Mouse (Mus musculus) testis, adult 2 months (tissue): ENCODE data around the gene Ager.

ENCODE experiments used
- CTCF ChIP-seq: fragments of 200-500 bp; IDR thresholded peaks from 2 replicates; pipeline ENCODE4 v1.5.1; 2012; ENCODE audit warnings: low read depth, mild to moderate bottlenecking, inconsistent platforms, low read length, moderate library complexity; ENCODE audit not compliant: control insufficient read depth, insufficient read depth, insufficient replicate concordance
- POLR2A ChIP-seq: fragments of 200-500 bp; IDR thresholded peaks from 2 replicates; pipeline ENCODE4 v1.6.1; 2012; ENCODE audit warnings: low read depth, mild to moderate bottlenecking, inconsistent platforms, low read length, moderate library complexity; ENCODE audit not compliant: control insufficient read depth

DNA sequence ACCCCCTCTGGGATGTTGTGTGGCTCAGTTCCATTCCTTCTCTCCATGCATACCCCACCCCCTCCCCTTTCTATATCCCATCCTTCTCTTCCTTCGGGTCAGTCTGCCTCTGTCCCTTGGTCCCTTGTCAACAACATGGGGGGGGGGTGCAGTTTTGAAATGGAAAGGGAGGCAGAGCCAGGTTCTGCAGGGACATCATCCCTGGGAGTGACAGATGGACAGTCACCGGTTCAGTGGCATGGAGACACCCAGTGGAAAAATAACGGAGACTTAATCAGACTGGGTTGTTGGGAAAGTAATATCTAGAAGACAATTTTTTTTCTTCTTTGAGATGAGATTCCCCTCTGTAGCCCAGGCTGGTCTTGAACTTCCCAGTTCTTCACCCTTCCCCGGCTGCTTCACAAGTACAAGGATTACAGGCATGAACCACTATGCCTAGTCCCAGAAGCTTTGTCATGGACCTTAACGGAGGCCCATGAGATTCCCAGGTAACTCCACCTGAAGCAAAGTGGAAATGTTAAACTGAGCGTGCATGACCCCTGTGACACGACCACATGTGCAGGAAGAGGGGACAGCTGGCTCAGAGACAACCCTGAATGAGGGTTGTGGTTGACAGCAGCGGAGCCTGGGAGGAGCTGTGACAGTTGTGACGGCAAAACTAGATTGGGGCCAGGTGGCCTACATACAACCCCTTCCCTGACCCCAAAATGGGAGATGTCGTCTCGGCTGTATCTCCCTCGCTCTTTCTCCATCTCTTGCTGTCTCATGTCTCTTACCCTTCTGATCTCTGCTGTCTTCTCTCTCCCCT is 32.3 kb downstream of the Ager start:
- TF ChIP-seq POLR2A (no peak), CTCF (no peak)
